Mouse (Mus musculus): ENCODE data around the gene Rcc2. TPM values are rescaled to one million over a fixed set of nuclear protein-coding genes. Genes with fewer than 3 reads are reported as not detected.
A peak's percentile ranks its signal among the peaks of the same experiment; 100 is the strongest.

The Rcc2 gene
- polyA plus RNA-seq, 1 experiment from 2014 or later: 13.8 TPM

- no peak overlapping the region for H3K27ac ChIP-seq
- H3K4me3 ChIP-seq: no peak overlapping the region
- no peaks in the 10 kb centered on the region for H3K36me3 ChIP-seq
- H3K4me2 ChIP-seq: no peak overlapping the region
- H3K9ac ChIP-seq: no peak overlapping the region
- no peaks in the 10 kb centered on the region for H3K27me3 ChIP-seq
- 40% methylated on average over 12 of the region's 12 CpGs for WGBS
- ATAC-seq (ENCODE audit: low FRiP score): no peak
- no peaks in the 10 kb centered on the region for H3K9me3 ChIP-seq
- H3K4me1 ChIP-seq (replicated peaks): no peaks in the 10 kb centered on the region
Observed at GRCm38 (mm10) chr4:140673527-140674264, 26.6 kb upstream of the Rcc2 start.

- 0 out of 2 replicates have a peak, but pooled peaks have one; percentile 59 for ATAC-seq (ENCODE audit: low FRiP score)
- H3K36me3 ChIP-seq: no peaks in the 10 kb centered on the region
- 31% methylated on average over 13 of the region's 13 CpGs for WGBS
Observed at GRCm38 (mm10) chr4:140674345-140674926, 25.9 kb upstream of the Rcc2 start.

DNA sequence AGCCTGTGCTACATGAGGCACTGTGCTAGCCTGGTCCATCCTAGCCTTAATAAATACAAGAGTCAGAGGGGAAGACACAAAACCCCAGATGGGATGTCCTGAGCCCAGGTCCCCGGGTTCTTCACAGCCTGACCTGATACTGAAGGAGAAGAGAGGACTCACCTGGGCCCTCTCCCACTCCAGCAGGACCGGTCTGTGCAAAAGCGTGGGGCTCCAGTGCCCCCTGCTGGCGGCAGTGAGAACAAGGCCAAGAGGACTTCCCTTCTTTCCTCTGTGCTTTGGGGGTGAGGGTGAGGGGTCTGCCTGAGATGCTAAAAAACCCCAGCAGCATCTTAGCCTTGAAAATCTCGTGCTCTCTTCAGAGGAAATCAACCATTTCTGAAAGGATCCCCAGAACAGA is 21.3 kb upstream of the Rcc2 start:
- Histone ChIP-seq H3K9me3 (no peaks in the 10 kb centered on the region), H3K27me3 (no peaks in the 10 kb centered on the region), H3K4me1 (replicated peaks) (peaks cover 8% of the 10 kb centered on the region), H3K9ac (no peak overlapping the region), H3K4me3 (no peak overlapping the region), H3K4me2 (no peak overlapping the region), H3K36me3 (no peaks in the 10 kb centered on the region), H3K27ac (no peak overlapping the region)
- 18% methylated on average over 5 of the region's 5 CpGs for WGBS
- no peak for ATAC-seq (ENCODE audit: low FRiP score)

More at GRCm38 (mm10) chr4:140674345-140674926, 25.9 kb upstream of the Rcc2 start:
- Histone ChIP-seq H3K4me1 (replicated peaks) (0 out of 2 replicates have a peak, but pooled peaks cover under 1% of the 10 kb centered on the region), H3K9ac (no peak overlapping the region), H3K4me3 (no peak overlapping the region), H3K4me2 (no peak overlapping the region), H3K27ac (no peak overlapping the region), H3K9me3 (no peaks in the 10 kb centered on the region), H3K27me3 (no peaks in the 10 kb centered on the region)

DNA sequence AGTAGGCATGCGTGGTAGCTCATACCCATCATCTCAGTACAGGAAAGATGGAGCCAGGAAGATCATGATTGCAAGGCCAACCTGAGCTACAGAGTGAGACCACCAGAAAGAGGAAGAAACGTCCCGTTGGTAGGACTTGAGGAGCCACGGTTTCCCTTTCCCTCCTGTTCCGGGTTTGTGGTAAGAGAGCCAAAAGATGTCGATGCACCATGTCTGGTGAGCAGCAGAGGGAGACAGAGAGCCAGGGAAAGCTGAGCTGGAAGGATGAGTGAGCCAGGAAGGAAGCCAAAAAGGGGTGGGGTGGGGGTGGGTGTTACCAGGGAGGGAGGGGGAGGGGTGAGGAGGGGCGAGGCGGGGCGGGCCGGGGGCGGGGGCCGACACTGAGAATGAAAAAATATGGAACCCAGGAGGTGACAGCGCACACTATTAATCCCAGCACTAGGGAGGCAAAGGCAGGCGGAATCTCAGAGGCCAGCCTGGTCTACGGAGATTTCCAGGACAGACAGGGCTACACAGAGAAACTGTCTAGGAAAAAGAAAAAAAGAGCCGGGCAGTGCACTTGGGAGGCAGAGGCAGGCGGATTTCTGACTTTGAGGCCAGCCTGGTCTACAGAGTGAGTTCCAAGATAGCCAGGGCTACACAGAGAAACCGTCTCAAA is 20.5 kb upstream of the Rcc2 start:
- H3K9ac ChIP-seq: no peak overlapping the region
- no peak for ATAC-seq (ENCODE audit: low FRiP score)
- no peak overlapping the region for H3K27ac ChIP-seq
- H3K27me3 ChIP-seq: no peaks in the 10 kb centered on the region
- WGBS: 31% methylated on average over 15 of the region's 18 CpGs
- H3K4me3 ChIP-seq: no peak overlapping the region
- H3K9me3 ChIP-seq: no peaks in the 10 kb centered on the region
- H3K4me2 ChIP-seq: no peak overlapping the region
- no peaks in the 10 kb centered on the region for H3K36me3 ChIP-seq
- H3K4me1 ChIP-seq (replicated peaks): peaks cover 16% of the 10 kb centered on the region

DNA sequence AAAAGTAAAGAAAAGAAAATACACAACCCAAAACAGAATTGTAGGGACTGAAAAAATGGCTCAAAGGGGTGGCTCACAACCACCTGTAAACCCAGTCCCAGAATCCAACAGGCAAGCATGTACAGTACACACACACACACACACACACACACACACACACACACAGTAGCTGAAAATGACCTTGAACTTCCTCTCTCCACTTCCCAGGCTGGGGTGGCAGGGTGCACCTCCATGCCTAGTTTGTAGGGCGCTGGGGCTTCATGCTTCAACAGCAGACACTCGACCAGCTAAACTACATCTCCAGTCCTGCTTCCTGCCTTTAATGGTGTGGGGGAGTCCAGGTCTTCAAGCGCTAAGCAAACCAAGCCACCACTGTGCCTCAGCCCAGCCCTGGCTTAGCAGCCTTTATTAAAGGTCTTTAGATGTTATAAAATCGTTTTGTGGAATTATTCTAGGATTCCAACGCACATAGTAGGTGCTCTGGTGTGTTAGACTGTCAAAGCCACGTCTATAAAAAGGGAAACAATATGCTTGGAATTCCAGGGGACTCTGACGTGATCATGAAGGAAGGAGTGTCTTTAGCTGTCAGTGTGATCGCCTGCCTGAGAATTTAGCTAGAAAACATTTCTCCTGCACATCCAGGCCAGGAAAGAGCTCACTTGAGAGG is 19.5 kb upstream of the Rcc2 start:
- no peak overlapping the region for H3K4me3 ChIP-seq
- H3K4me1 ChIP-seq (replicated peaks): peaks cover 18% of the 10 kb centered on the region
- no peak overlapping the region for H3K4me2 ChIP-seq
- H3K27ac ChIP-seq: no peak overlapping the region
- 69% methylated on average over 8 of the region's 8 CpGs for WGBS
- no peak for ATAC-seq (ENCODE audit: low FRiP score)
- H3K36me3 ChIP-seq: no peaks in the 10 kb centered on the region
- H3K9ac ChIP-seq: no peak overlapping the region
- H3K9me3 ChIP-seq: no peaks in the 10 kb centered on the region
- H3K27me3 ChIP-seq: no peaks in the 10 kb centered on the region

DNA sequence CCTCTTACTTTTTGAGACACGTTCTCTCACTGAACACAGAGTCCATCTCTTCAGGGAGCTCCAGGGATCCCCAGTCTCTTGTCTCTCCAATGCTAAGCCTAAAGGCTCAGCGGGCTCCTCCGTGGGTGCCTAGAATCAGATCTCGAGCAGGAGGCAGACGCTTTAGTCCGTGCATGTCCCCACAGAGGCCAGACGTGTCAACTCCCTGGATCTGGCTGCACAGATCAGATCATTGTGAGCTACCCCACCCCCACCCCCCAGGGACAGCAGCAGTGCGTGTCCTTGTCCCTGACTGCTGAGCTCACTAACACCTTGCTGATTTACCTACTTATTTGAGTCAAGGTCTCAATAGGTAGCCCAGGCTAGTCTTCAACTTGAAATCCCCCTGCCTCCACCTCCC is 16.7 kb upstream of the Rcc2 start:
- Histone ChIP-seq H3K4me3 (no peak overlapping the region), H3K27me3 (no peaks in the 10 kb centered on the region), H3K9me3 (no peaks in the 10 kb centered on the region), H3K4me2 (0 out of 2 replicates have a peak overlapping the region, but pooled peaks have one; percentile 36), H3K9ac (no peak overlapping the region), H3K27ac (no peak overlapping the region), H3K36me3 (no peaks in the 10 kb centered on the region), H3K4me1 (replicated peaks) (peaks cover 18% of the 10 kb centered on the region)
- no peak for ATAC-seq (ENCODE audit: low FRiP score)
- 38% methylated on average over 8 of the region's 8 CpGs for WGBS

GRCm38 (mm10) chr4:140684141-140684871 is 16.0 kb upstream of the Rcc2 start:
- Histone ChIP-seq H3K4me2 (peak overlapping the region; percentile 36), H3K4me3 (no peak overlapping the region), H3K36me3 (no peaks in the 10 kb centered on the region), H3K9me3 (no peaks in the 10 kb centered on the region), H3K4me1 (replicated peaks) (peaks cover 18% of the 10 kb centered on the region), H3K9ac (peak overlapping the region; percentile 46; the same call in 1 of the 2 replicates), H3K27me3 (no peaks in the 10 kb centered on the region), H3K27ac (peak overlapping the region; percentile 32; the same call in 1 of the 2 replicates)
- ATAC-seq (ENCODE audit: low FRiP score): 0 out of 2 replicates have a peak, but pooled peaks have one; percentile 43
- WGBS: 7% methylated on average over 16 of the region's 16 CpGs

DNA sequence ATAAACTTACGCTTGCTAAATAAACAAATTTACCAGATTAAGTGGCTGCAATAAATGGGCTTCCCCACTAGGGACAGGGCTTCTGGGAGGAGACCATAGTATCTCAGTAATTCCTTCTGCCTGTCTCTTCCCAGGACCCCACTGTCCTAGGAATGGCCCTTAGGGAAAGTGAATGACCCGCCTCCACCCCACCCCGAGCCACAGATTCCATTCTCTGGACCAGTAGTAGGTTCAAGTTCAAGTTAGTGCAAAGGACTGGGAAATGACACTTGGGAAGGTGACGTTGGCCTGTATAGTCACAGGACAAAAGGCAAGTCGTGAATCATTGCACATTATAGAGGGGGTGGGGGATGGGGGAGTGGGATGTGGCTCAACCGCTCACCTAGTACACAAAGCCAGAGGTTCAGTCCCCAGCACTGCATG is 15.4 kb upstream of the Rcc2 start:
- ATAC-seq (ENCODE audit: low FRiP score): no peak
- WGBS: 37% methylated on average over 6 of the region's 6 CpGs

GRCm38 (mm10) chr4:140688044-140688825 is 12.1 kb upstream of the Rcc2 start:
- Histone ChIP-seq H3K27ac (no peak overlapping the region), H3K9ac (no peak overlapping the region), H3K4me1 (replicated peaks) (peaks cover 15% of the 10 kb centered on the region), H3K36me3 (no peaks in the 10 kb centered on the region), H3K4me3 (no peak overlapping the region), H3K27me3 (no peaks in the 10 kb centered on the region), H3K9me3 (no peaks in the 10 kb centered on the region), H3K4me2 (no peak overlapping the region)
- ATAC-seq (ENCODE audit: low FRiP score): no peak
- 72% methylated on average over 11 of the region's 12 CpGs for WGBS

More for the DNA sequence above, 15.4 kb upstream of the Rcc2 start:
- H3K9ac ChIP-seq: no peak overlapping the region
- no peak overlapping the region for H3K27ac ChIP-seq
- H3K9me3 ChIP-seq: no peaks in the 10 kb centered on the region
- no peak overlapping the region for H3K4me3 ChIP-seq
- no peak overlapping the region for H3K4me2 ChIP-seq
- H3K36me3 ChIP-seq: no peaks in the 10 kb centered on the region
- H3K27me3 ChIP-seq: no peaks in the 10 kb centered on the region
- H3K4me1 ChIP-seq (replicated peaks): peaks cover 15% of the 10 kb centered on the region

GRCm38 (mm10) chr4:140688826-140689425 is 11.4 kb upstream of the Rcc2 start:
- H3K4me1 ChIP-seq (replicated peaks): peaks cover 11% of the 10 kb centered on the region
- H3K27ac ChIP-seq: no peak overlapping the region
- no peak overlapping the region for H3K4me3 ChIP-seq
- no peaks in the 10 kb centered on the region for H3K9me3 ChIP-seq
- no peak for ATAC-seq (ENCODE audit: low FRiP score)
- H3K27me3 ChIP-seq: no peaks in the 10 kb centered on the region
- no peak overlapping the region for H3K9ac ChIP-seq
- no peaks in the 10 kb centered on the region for H3K36me3 ChIP-seq
- 90% methylated on average over 5 of the region's 5 CpGs for WGBS
- no peak overlapping the region for H3K4me2 ChIP-seq
